Mouse (Mus musculus) MEL (cell line): ENCODE results near the gene Enpp7. TPM values are rescaled to one million over a fixed set of nuclear protein-coding genes. Genes with fewer than 3 reads are reported as not detected.

Source experiments
- DNase-seq: peaks from one replicate; pipeline ENCODE4 v3.0.0; 2011; ENCODE audit warnings: low read depth, low spot score
- H3K27ac ChIP-seq: 2 replicates; pipeline ENCODE4 v1.5.1; 2012; ENCODE audit warnings: low read depth, mild to moderate bottlenecking, control low read depth, low read length, moderate library complexity; ENCODE audit not compliant: control insufficient read depth
- H3K27me3 ChIP-seq, 2 experiments: fragments of 150-350 bp in 1 of 2; sonication (generic) in 1 of 2; 2 replicates each; pipeline ENCODE4 v1.6.1; 2012; ENCODE audit warnings: low read length in 2 of 2, mild to moderate bottlenecking in 2 of 2, improper control_type of control experiment in 1 of 2, moderate library complexity in 1 of 2; ENCODE audit not compliant: insufficient read depth in 2 of 2, control insufficient read depth in 1 of 2
- H3K36me3 ChIP-seq, 2 experiments: 2 replicates each; pipeline ENCODE4 v1.6.1; 2012 to 2014; ENCODE audit warnings: low read length in 2 of 2, improper control_type of control experiment in 1 of 2, inconsistent platforms in 1 of 2, mild to moderate bottlenecking in 1 of 2; ENCODE audit not compliant: insufficient read depth in 2 of 2, control insufficient read depth in 1 of 2
- H3K4me1 ChIP-seq, 2 experiments: fragments of 150-350 bp in 1 of 2; sonication (generic) in 1 of 2; 2 replicates each; pipeline ENCODE4 v1.6.1; 2012; ENCODE audit warnings: low read length in 2 of 2, improper control_type of control experiment in 1 of 2, mild to moderate bottlenecking in 1 of 2; ENCODE audit not compliant: insufficient read depth in 2 of 2, control insufficient read depth in 1 of 2
- H3K4me3 ChIP-seq, 2 experiments: fragments of 150-350 bp in 1 of 2; sonication (generic) in 1 of 2; 2 replicates each; pipeline ENCODE4 v1.5.1; 2012; ENCODE audit warnings: low read depth in 2 of 2, low read length in 2 of 2, mild to moderate bottlenecking in 2 of 2, moderate library complexity in 2 of 2, control low read depth in 1 of 2, improper control_type of control experiment in 1 of 2; ENCODE audit not compliant: control insufficient read depth in 1 of 2, insufficient read depth in 1 of 2
- H3K79me2 ChIP-seq: 2 replicates; pipeline ENCODE4 v1.6.1; 2012; ENCODE audit warnings: mild to moderate bottlenecking, low read length, moderate library complexity; ENCODE audit not compliant: control insufficient read depth, poor library complexity, insufficient read depth
- H3K9ac ChIP-seq: 2 replicates; pipeline ENCODE4 v1.6.1; 2012; ENCODE audit warnings: low read depth, mild to moderate bottlenecking, control low read depth, low read length, moderate library complexity; ENCODE audit not compliant: control insufficient read depth, poor library complexity, severe bottlenecking
- H3K9me3 ChIP-seq: fragments of 150-350 bp; sonication (generic); replicated peaks from 2 replicates; pipeline ENCODE4 v1.6.1; 2012; ENCODE audit warnings: mild to moderate bottlenecking, low read length, improper control_type of control experiment, moderate library complexity; ENCODE audit not compliant: insufficient read depth
- BHLHE40 ChIP-seq: IDR thresholded peaks from 2 replicates; pipeline ENCODE4 v1.6.1; 2012; ENCODE audit warnings: low read depth, mild to moderate bottlenecking, inconsistent platforms, low read length, improper control_type of control experiment, borderline replicate concordance
- CHD1 ChIP-seq: IDR thresholded peaks from 2 replicates; pipeline ENCODE4 v1.6.1; 2012; ENCODE audit warnings: low read depth, mild to moderate bottlenecking, inconsistent platforms, low read length, improper control_type of control experiment
- E2F4 ChIP-seq: IDR thresholded peaks from 2 replicates; pipeline ENCODE4 v1.6.1; 2011; ENCODE audit warnings: low read depth, low read length, improper control_type of control experiment, borderline replicate concordance
- HCFC1 ChIP-seq: IDR thresholded peaks from 2 replicates; pipeline ENCODE4 v1.6.1; 2012; ENCODE audit warnings: low read depth, mild to moderate bottlenecking, inconsistent platforms, low read length, improper control_type of control experiment, moderate library complexity
- MAZ ChIP-seq: IDR thresholded peaks from 2 replicates; pipeline ENCODE4 v1.6.1; 2012; ENCODE audit warnings: low read depth, mild to moderate bottlenecking, inconsistent platforms, low read length, improper control_type of control experiment
- MEF2A ChIP-seq: IDR thresholded peaks from 2 replicates; pipeline ENCODE4 v1.6.1; 2014; ENCODE audit warnings: low read depth, mild to moderate bottlenecking, inconsistent platforms, low read length, improper control_type of control experiment; ENCODE audit not compliant: poor library complexity, insufficient replicate concordance, severe bottlenecking; ENCODE audit errors: extremely low read depth
- MYB ChIP-seq: IDR thresholded peaks from 2 replicates; pipeline ENCODE4 v1.6.1; 2011; ENCODE audit warnings: mild to moderate bottlenecking, low read depth, low read length, improper control_type of control experiment
- POLR2A ChIP-seq, 2 experiments: IDR thresholded peaks; 2 replicates each; pipeline ENCODE4 v1.6.1; 2011 to 2012; ENCODE audit warnings: low read length in 2 of 2, mild to moderate bottlenecking in 2 of 2, control low read depth in 1 of 2, improper control_type of control experiment in 1 of 2, low read depth in 1 of 2, moderate library complexity in 1 of 2; ENCODE audit not compliant: control insufficient read depth in 1 of 2, insufficient read depth in 1 of 2, poor library complexity in 1 of 2
- SIN3A ChIP-seq: IDR thresholded peaks from 2 replicates; pipeline ENCODE4 v1.6.1; 2012; ENCODE audit warnings: low read length, improper control_type of control experiment, inconsistent platforms
- SMC3 ChIP-seq: IDR thresholded peaks from 2 replicates; pipeline ENCODE4 v1.6.1; 2011; ENCODE audit warnings: low read depth, low read length, improper control_type of control experiment
- TAL1 ChIP-seq: IDR thresholded peaks from 2 replicates; pipeline ENCODE4 v1.6.1; 2012; ENCODE audit warnings: mild to moderate bottlenecking, inconsistent platforms, low read length, moderate library complexity, mixed read lengths
- UBTF ChIP-seq: IDR thresholded peaks from 2 replicates; pipeline ENCODE4 v1.6.1; 2012; ENCODE audit warnings: low read depth, mild to moderate bottlenecking, inconsistent platforms, low read length, improper control_type of control experiment, moderate library complexity, borderline replicate concordance; ENCODE audit not compliant: insufficient read depth
- USF2 ChIP-seq, 2 experiments: IDR thresholded peaks; 2 replicates each; pipeline ENCODE4 v1.6.1; 2011 to 2012; ENCODE audit warnings: improper control_type of control experiment in 2 of 2, low read length in 2 of 2, borderline replicate concordance in 1 of 2, inconsistent platforms in 1 of 2, low read depth in 1 of 2, mild to moderate bottlenecking in 1 of 2; ENCODE audit not compliant: insufficient read depth in 1 of 2
- ZKSCAN1 ChIP-seq: IDR thresholded peaks from 2 replicates; pipeline ENCODE4 v1.6.1; 2012; ENCODE audit warnings: low read depth, mild to moderate bottlenecking, inconsistent platforms, low read length, improper control_type of control experiment, moderate library complexity
- ZNF384 ChIP-seq: IDR thresholded peaks from 2 replicates; pipeline ENCODE4 v1.6.1; 2012; ENCODE audit warnings: low read depth, mild to moderate bottlenecking, inconsistent platforms, low read length, improper control_type of control experiment
- polyA plus RNA-seq, 2 experiments: library from polyadenylated mRNA; stranded (reverse) in 1 of 2; unstranded in 1 of 2; fragments of >175 nt in 1 of 2; fragments of >200 nt in 1 of 2; gene quantifications; 2 replicates each; pipeline versions ENCODE4 v1.2.1 to v1.2.4; 2012; ENCODE audit warnings: low replicate concordance in 2 of 2, low read depth in 1 of 2; ENCODE audit not compliant: insufficient read length in 2 of 2, insufficient read depth in 1 of 2, missing spikeins in 1 of 2
- total RNA-seq: library from RNA; depleted of rRNA; stranded (reverse); fragments of 300-350 nt; gene quantifications from 2 replicates; pipeline ENCODE4 v1.2.3, GENCODE M21; 2012

Enpp7 gene
- total and polyA plus RNA-seq, 3 experiments: not detected

DNA sequence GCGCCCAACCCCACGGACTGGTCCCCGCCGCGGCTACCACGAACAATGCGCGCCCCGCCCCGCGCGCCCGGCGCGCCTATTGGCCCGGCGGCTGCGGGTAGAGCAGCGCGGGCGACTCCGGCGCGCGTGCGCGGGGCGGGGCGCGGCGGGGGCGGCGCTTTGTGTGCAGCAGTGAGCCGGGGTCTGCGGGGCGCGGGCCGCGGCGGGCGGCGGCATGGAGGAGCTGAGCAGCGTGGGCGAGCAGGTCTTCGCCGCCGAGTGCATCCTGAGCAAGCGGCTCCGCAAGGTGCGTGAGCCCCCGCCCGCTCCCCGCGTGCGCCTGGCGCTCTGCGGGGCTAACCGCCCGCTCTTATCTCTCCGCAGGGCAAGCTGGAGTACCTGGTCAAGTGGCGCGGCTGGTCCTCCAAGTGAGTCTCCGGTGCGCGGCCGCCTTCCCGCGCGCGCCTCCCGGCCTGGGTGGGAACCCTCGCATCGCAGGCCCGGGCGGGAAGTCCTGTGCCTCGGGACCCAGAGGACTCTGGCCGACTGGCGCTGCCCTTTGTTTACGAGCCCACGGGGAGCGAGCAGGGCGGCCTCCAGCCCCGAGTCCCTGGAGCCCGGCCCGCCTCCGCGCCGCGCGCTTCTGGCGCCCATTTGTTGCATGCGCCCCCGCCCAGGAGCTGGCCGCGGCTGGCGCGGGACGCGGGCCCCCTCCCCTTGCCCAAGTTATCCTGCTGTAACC is 35.1 kb downstream of the Enpp7 start, which contains the start of gene Cbx2 (continued):
- peak; percentile 89; the same call in 1 of the 2 replicates for TF ChIP-seq UBTF

DNA sequence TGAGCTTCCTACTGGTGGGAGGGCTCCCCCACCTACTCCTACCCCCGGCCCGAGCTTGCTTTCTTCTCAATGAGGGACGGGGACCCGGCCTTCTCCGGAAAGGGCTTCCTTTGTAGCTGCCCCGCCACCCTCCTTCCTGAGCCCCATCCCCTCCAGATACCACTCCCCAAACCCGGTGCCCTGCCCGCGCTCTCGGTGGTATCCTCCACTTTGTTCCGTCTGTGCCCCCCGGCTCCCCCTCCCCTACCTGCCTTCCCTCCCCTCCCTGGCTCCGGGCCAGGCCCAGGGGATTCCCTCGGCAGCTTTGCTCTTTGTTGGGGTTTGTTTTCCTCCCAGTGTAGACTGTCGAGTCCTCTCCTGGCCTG is 35.6 kb downstream of the Enpp7 start:
- H3K9me3 ChIP-seq: no peaks in the 10 kb centered on the region
- H3K79me2 ChIP-seq: peaks cover 11% of the 10 kb centered on the region
- H3K9ac ChIP-seq: peak overlapping the region; percentile 89
- H3K36me3 ChIP-seq: peaks cover 0 to 16% of the 10 kb centered on the region in 2 experiments; a peak in 2 of 4 replicates
- H3K4me3 ChIP-seq: peak overlapping the region; percentile 63 to 78
- H3K27me3 ChIP-seq: no peaks in the 10 kb centered on the region
- DNase-seq: peak; percentile 33
- H3K27ac ChIP-seq: no peak overlapping the region
- peaks cover 0 to 27% of the 10 kb centered on the region in 2 experiments; a peak in 2 of 4 replicates for H3K4me1 ChIP-seq
- TF ChIP-seq MAZ (peak; percentile 37; the same call in 1 of the 2 replicates), MEF2A (no peak), SIN3A (0 out of 2 replicates have a peak, but pooled peaks have one; percentile 2), POLR2A (IDR thresholded peaks at IDR 0.05; ENCODE audit: control insufficient read depth in 1 of 2, insufficient read depth in 1 of 2, low read depth in 1 of 2, low read length in 2 of 2, poor library complexity in 1 of 2) (no peak), ZNF384 (no peak)

DNA sequence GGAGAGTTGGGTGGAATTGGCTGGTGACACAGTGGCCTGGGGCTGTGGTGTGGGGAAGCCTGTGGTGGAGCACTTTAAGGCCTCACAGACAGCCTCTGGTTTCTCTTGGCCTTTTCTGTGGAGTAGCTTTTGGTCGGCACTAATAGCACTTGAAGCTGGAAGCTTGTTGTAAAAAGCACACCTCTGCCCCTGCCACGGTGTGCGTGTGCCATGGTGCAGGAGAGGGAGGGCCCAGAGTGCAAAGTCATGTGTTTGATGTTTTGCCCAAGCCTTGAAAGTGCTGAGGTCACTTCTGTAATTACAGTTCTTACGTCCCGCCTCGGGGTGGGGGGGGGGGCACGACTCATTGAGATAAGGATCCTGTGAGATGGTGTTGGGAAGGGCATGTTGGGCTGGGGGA is 36.3 kb downstream of the Enpp7 start:
- Histone ChIP-seq H3K4me1 (peaks cover 0 to 27% of the 10 kb centered on the region in 2 experiments; a peak in 2 of 4 replicates), H3K27ac (no peak overlapping the region), H3K36me3 (peaks cover 0 to 16% of the 10 kb centered on the region in 2 experiments; a peak in 2 of 4 replicates), H3K79me2 (peaks cover 11% of the 10 kb centered on the region), H3K4me3 (peak overlapping the region; percentile 63 to 78; a peak in 3 of 4 replicates), H3K9ac (peak overlapping the region; percentile 89), H3K27me3 (no peaks in the 10 kb centered on the region), H3K9me3 (no peaks in the 10 kb centered on the region)
- TF ChIP-seq TAL1 (no peak), SMC3 (no peak), HCFC1 (no peak), BHLHE40 (no peak), CHD1 (no peak), USF2 (IDR thresholded peaks at IDR 0.05; ENCODE audit: borderline replicate concordance in 1 of 2, insufficient read depth in 1 of 2, low read depth in 1 of 2, low read length in 2 of 2) (no peak), MYB (no peak), E2F4 (no peak), ZKSCAN1 (no peak)
- peak; percentile 33 for DNase-seq
